Mouse (Mus musculus) heart, embryonic 15.5 days (tissue): ENCODE measurements at regions not wholly inside any gene's neighbourhood (a gene's known extent, or its start where the extent isn't known, plus 50 kb on each side); places are given as distances from the start of the nearest gene placed in this dataset.

Experiments
- ATAC-seq: fragments of 200-750 bp; cut with Nextera tagmentation; replicated peaks from 2 replicates; pipeline ENCODE4 v1.8.0; 2017; ENCODE audit warnings: low read depth, moderate TSS enrichment; ENCODE audit not compliant: insufficient number of reproducible peaks, insufficient read depth, low FRiP score
- H3K27ac ChIP-seq: fragments of 300-500 bp; sonication (generic); 2 replicates; pipeline ENCODE4 v1.5.1; 2015; ENCODE audit warnings: mild to moderate bottlenecking, inconsistent platforms
- H3K27me3 ChIP-seq: fragments of 300-500 bp; sonication (generic); 2 replicates; pipeline ENCODE4 v1.6.1; 2015; ENCODE audit warnings: inconsistent platforms
- H3K36me3 ChIP-seq: fragments of 300-500 bp; sonication (generic); 2 replicates; pipeline ENCODE4 v1.6.1; 2015; ENCODE audit warnings: mild to moderate bottlenecking, inconsistent platforms
- H3K4me1 ChIP-seq: fragments of 300-500 bp; sonication (generic); replicated peaks from 2 replicates; pipeline ENCODE4 v1.6.1; 2015; ENCODE audit warnings: inconsistent platforms
- H3K4me2 ChIP-seq: fragments of 300-500 bp; sonication (generic); 2 replicates; pipeline ENCODE4 v1.6.1; 2015; ENCODE audit warnings: inconsistent platforms, mild to moderate bottlenecking, moderate library complexity
- H3K4me3 ChIP-seq: fragments of 300-500 bp; sonication (generic); 2 replicates; pipeline ENCODE4 v1.5.1; 2015; ENCODE audit warnings: mild to moderate bottlenecking, inconsistent platforms
- H3K9ac ChIP-seq: fragments of 300-500 bp; sonication (generic); 2 replicates; pipeline ENCODE4 v1.6.1; 2015; ENCODE audit warnings: mild to moderate bottlenecking, inconsistent platforms
- H3K9me3 ChIP-seq: fragments of 300-500 bp; sonication (generic); replicated peaks from 2 replicates; pipeline ENCODE4 v1.6.1; 2016; ENCODE audit warnings: inconsistent platforms
- WGBS: fragments of 180-500 bp; shearing (Covaris S2); methylation state at CpG from one replicate; pipeline ENCODE4 v1.1.7; 2015; ENCODE audit warnings: mixed read lengths; 5-methylcytosine and 5-hydroxymethylcytosine counted together

GRCm38 (mm10) chr15:62163203-62163602 is 1240.4 kb upstream of the A1bg start:
- Histone ChIP-seq H3K9me3 (no peaks in the 10 kb centered on the region), H3K4me2 (no peak overlapping the region), H3K4me3 (no peak overlapping the region), H3K27me3 (no peaks in the 10 kb centered on the region), H3K36me3 (no peaks in the 10 kb centered on the region), H3K4me1 (peaks cover 12% of the 10 kb centered on the region), H3K9ac (no peak overlapping the region), H3K27ac (no peak overlapping the region)
- no peak for ATAC-seq
- 72% methylated on average over 5 of the region's 5 CpGs for WGBS

- Histone ChIP-seq H3K27ac (peak overlapping the region; percentile 50), H3K27me3 (no peaks in the 10 kb centered on the region), H3K4me3 (no peak overlapping the region), H3K4me1 (peaks cover 12% of the 10 kb centered on the region), H3K9me3 (no peaks in the 10 kb centered on the region), H3K4me2 (no peak overlapping the region), H3K36me3 (no peaks in the 10 kb centered on the region), H3K9ac (no peak overlapping the region)
- no peak for ATAC-seq
- WGBS, result 78% methylated on average over 4 of the region's 4 CpGs
Observed at GRCm38 (mm10) chr15:62162648-62163194, 1239.9 kb upstream of the A1bg start.

DNA sequence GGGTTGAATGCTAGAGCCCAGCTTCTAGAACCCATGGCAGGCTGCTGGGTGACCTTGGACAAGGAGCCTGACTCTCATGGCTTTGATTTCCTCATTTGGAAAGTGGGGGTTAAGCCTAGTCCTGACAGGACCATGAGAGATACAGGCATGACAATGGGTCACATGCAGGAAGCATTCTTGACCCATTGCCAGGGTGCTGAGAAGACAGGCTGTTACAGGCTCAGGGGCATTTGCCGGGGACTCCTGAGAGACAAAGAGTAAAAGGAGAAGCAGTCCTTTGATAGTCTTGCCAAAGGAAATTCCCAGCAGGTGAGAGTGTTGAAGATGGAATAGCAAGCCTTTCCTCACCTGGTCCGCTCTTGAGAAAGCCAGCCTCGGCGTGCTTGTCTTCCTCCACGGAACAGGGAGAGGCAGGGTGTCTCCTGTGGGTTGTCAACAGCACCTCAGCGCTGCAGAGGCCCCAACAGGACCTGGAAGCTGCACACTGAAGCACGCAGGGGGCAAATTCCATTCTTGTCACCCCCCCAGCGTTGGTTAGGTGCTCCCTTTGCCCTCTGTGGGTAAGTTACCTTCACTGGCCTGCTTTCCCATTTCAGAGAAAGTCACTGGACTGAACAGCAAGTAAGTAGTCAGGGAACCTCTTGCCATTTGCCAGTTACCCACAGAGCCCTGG is 1239.3 kb upstream of the A1bg start:
- Histone ChIP-seq H3K4me3 (no peak overlapping the region), H3K4me1 (peaks cover 12% of the 10 kb centered on the region), H3K27ac (peak overlapping the region; percentile 50), H3K9ac (no peak overlapping the region), H3K36me3 (no peaks in the 10 kb centered on the region), H3K4me2 (peak overlapping the region; percentile 8; the same call in 1 of the 2 replicates), H3K9me3 (no peaks in the 10 kb centered on the region), H3K27me3 (no peaks in the 10 kb centered on the region)
- ATAC-seq, result peak; percentile 80
- 27% methylated on average over 8 of the region's 8 CpGs for WGBS

- ATAC-seq, result no peak
- Histone ChIP-seq H3K4me1 (peaks cover 12% of the 10 kb centered on the region), H3K27me3 (no peaks in the 10 kb centered on the region), H3K36me3 (no peaks in the 10 kb centered on the region), H3K9me3 (no peaks in the 10 kb centered on the region), H3K9ac (no peak overlapping the region), H3K4me3 (no peak overlapping the region), H3K4me2 (no peak overlapping the region), H3K27ac (no peak overlapping the region)
- 85% methylated on average over 8 of the region's 8 CpGs for WGBS
Observed at GRCm38 (mm10) chr15:62161061-62161460, 1238.2 kb upstream of the A1bg start.

GRCm38 (mm10) chr15:62158875-62159675 is 1236.3 kb upstream of the A1bg start:
- Histone ChIP-seq H3K36me3 (no peaks in the 10 kb centered on the region), H3K4me2 (no peak overlapping the region), H3K4me3 (no peak overlapping the region), H3K27ac (no peak overlapping the region), H3K9me3 (no peaks in the 10 kb centered on the region), H3K4me1 (peaks cover 12% of the 10 kb centered on the region), H3K27me3 (no peaks in the 10 kb centered on the region), H3K9ac (no peak overlapping the region)
- no peak for ATAC-seq
- WGBS, result 56% methylated on average over 8 of the region's 8 CpGs

DNA sequence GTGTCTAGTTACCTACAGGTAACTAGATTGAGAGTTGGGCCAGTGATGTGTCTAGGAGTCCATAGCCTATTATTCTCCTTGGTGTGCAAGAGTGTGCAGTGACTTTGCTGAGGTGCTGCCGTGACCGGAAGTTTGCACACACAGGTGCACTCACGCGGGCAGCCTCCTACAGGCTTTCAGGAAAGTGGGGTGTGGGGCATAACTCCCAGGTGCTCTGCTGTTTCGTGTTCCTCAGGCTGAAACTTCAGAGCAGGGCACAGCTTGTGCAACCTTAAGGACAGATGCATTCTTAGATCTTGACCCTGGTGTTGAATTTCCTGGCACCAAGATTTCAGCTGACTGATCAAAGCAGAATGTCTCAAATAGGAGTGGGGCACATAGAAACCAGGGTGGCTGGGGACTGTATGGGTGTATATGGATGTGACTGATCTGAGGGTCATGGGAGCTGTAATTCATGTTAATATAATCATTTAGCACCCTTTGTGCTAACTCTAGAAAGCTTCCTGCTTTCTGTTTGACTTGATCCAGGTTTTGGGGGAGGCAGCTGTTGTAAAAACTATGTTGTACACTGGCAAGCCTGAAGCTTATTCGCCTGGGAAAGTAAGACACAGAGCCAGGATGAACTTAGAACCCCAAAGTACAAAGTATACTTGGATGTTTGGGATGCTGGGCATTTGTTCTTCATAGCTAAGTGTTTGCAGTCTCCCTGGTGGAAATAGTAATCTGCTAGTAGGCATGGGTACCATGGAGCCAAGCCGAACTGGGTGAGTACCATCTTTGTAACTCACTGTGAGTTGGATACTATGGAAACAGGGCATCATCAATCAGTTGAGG is 1234.6 kb upstream of the A1bg start:
- no peak overlapping the region for H3K4me3 ChIP-seq
- no peaks in the 10 kb centered on the region for H3K27me3 ChIP-seq
- ATAC-seq, result no peak
- H3K4me1 ChIP-seq, result peaks cover 12% of the 10 kb centered on the region
- no peaks in the 10 kb centered on the region for H3K9me3 ChIP-seq
- no peak overlapping the region for H3K9ac ChIP-seq
- no peak overlapping the region for H3K27ac ChIP-seq
- H3K36me3 ChIP-seq, result no peaks in the 10 kb centered on the region
- H3K4me2 ChIP-seq, result no peak overlapping the region
- 86% methylated on average over 7 of the region's 7 CpGs for WGBS

- no peak for ATAC-seq
- no peak overlapping the region for H3K4me2 ChIP-seq
- 0 out of 2 replicates have a peak, but pooled peaks cover 3% of the 10 kb centered on the region for H3K4me1 ChIP-seq
- no peaks in the 10 kb centered on the region for H3K9me3 ChIP-seq
- H3K4me3 ChIP-seq, result no peak overlapping the region
- H3K27me3 ChIP-seq, result no peaks in the 10 kb centered on the region
- no peak overlapping the region for H3K9ac ChIP-seq
- no peaks in the 10 kb centered on the region for H3K36me3 ChIP-seq
- 72% methylated on average over 9 of the region's 9 CpGs for WGBS
- H3K27ac ChIP-seq, result no peak overlapping the region
Observed at GRCm38 (mm10) chr15:62153222-62153621, 1230.4 kb upstream of the A1bg start.

DNA sequence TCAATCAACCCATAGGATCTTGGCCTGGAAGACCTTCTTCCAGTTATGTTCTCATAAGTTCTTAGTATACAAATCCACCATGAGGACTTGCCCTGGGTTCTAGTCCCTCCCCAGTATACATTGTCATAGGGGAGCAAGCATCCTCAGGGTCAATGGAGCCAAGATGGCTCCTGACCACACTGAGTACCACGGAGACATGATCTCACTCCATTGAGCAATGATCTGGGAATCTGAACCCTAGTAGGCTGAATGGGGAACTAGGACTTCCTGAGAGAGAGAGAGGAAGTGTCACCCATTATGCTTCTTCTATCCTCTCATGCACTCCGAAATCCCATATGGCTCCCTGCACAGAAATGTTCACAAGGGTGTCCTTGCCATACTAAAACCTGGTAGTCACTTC is 1229.3 kb upstream of the A1bg start:
- 85% methylated on average over 2 of the region's 2 CpGs for WGBS
- Histone ChIP-seq H3K4me1 (peaks cover 9% of the 10 kb centered on the region), H3K27ac (no peak overlapping the region), H3K9ac (no peak overlapping the region), H3K9me3 (no peaks in the 10 kb centered on the region), H3K36me3 (no peaks in the 10 kb centered on the region), H3K4me2 (no peak overlapping the region), H3K27me3 (no peaks in the 10 kb centered on the region), H3K4me3 (no peak overlapping the region)
- no peak for ATAC-seq

DNA sequence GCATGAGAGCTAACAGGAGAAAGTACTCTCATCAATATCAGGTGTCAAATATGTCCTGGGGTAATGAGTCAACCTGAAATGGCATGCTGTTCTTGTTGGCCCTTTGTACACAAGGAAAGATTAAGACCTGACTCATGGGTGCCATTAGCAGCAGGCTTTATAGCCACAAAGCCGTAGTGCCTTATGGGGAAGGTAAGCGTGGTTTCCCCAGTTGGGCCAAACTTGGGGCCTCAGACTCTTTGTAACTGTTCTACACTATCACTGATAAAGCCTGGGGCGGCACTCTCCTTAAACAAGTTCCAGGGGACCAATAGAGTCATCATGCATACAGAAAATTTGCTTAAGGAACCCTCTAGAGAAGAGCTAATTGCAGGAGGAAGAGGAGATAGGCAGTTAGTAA is 1228.9 kb upstream of the A1bg start:
- Histone ChIP-seq H3K9me3 (no peaks in the 10 kb centered on the region), H3K4me1 (peaks cover 9% of the 10 kb centered on the region), H3K9ac (no peak overlapping the region), H3K4me3 (no peak overlapping the region), H3K4me2 (no peak overlapping the region), H3K27me3 (no peaks in the 10 kb centered on the region), H3K36me3 (no peaks in the 10 kb centered on the region), H3K27ac (no peak overlapping the region)
- no peak for ATAC-seq
- WGBS, result 87% methylated on average over 3 of the region's 3 CpGs

DNA sequence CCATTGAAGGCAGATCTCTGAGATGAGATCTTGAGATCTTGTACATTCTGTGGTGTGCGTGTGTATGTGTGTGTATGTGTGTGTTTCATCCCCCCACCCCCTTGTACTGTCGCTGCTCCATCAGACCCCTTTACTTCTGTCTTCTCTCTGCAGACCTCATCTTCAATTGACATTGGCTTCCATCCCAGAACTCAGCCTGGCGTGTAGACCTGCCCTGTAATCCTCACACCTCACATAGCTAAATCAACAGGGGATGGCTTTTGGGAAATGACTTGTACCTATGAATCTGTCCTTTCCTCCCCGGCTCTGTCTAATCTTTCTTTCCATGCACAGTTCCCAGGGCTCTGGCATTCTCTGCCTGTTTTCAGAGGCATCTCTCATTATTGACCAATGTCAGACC is 1227.5 kb upstream of the A1bg start:
- H3K4me2 ChIP-seq, result no peak overlapping the region
- ATAC-seq, result no peak
- no peaks in the 10 kb centered on the region for H3K27me3 ChIP-seq
- H3K9me3 ChIP-seq, result no peaks in the 10 kb centered on the region
- H3K4me1 ChIP-seq, result peaks cover 9% of the 10 kb centered on the region
- no peak overlapping the region for H3K27ac ChIP-seq
- 68% methylated on average over 4 of the region's 4 CpGs for WGBS
- no peaks in the 10 kb centered on the region for H3K36me3 ChIP-seq
- H3K4me3 ChIP-seq, result no peak overlapping the region
- H3K9ac ChIP-seq, result no peak overlapping the region

GRCm38 (mm10) chr15:62148680-62149237 is 1225.9 kb upstream of the A1bg start:
- no peak overlapping the region for H3K4me3 ChIP-seq
- H3K9ac ChIP-seq, result no peak overlapping the region
- H3K4me2 ChIP-seq, result no peak overlapping the region
- H3K36me3 ChIP-seq, result no peaks in the 10 kb centered on the region
- H3K27ac ChIP-seq, result no peak overlapping the region
- no peak for ATAC-seq
- H3K9me3 ChIP-seq, result no peaks in the 10 kb centered on the region
- peaks cover 9% of the 10 kb centered on the region for H3K4me1 ChIP-seq
- no peaks in the 10 kb centered on the region for H3K27me3 ChIP-seq
- whole genome bisulfite sequencing, result 86% methylated on average over 10 of the region's 10 CpGs
